Mouse (Mus musculus): ENCODE results near the gene Plekha5. TPM values are rescaled to one million over a fixed set of nuclear protein-coding genes. Genes with fewer than 3 reads are reported as not detected.
"Not testable (repeated sequence)": the region's sequence is repeated elsewhere in the genome, so short reads cannot be mapped to it uniquely, and the experiment has no call there.

Gene Plekha5
- polyA plus RNA-seq, 1 experiment from 2014 or later: 26.1 TPM

GRCm38 (mm10) chr6:140593420-140594170 lies 169.7 kb downstream of the Plekha5 start:
- ATAC-seq (ENCODE audit: insufficient number of reproducible peaks, insufficient read depth, low FRiP score, low read depth): no peak
- no peak overlapping the region for H3K4me3 ChIP-seq (ENCODE audit: control insufficient read depth in 1 of 2, insufficient read depth in 1 of 2, low read depth in 1 of 2, low read length in 2 of 2)
- no peaks in the 10 kb centered on the region for H3K27me3 ChIP-seq (ENCODE audit: control insufficient read depth, insufficient read depth, low read length)
- no peak overlapping the region for H3K9ac ChIP-seq (ENCODE audit: low read length)
- peaks cover 83% of the 10 kb centered on the region for H3K36me3 ChIP-seq (ENCODE audit: control insufficient read depth, insufficient read depth, low read length)
- WGBS: 82% methylated on average over 17 of the region's 17 CpGs
- no peaks in the 10 kb centered on the region for H3K9me3 ChIP-seq (ENCODE audit: control insufficient read depth, low read length)
- H3K4me1 ChIP-seq (ENCODE audit: control insufficient read depth in 2 of 2, insufficient read depth in 2 of 2, low read length in 2 of 2): no peaks in the 10 kb centered on the region
- no peak overlapping the region for H3K4me2 ChIP-seq (ENCODE audit: low read length)
- H3K27ac ChIP-seq (replicated peaks in 1 of 2; ENCODE audit: control insufficient read depth in 1 of 2, insufficient read depth in 1 of 2, low read depth in 2 of 2, low read length in 2 of 2): no peak overlapping the region

GRCm38 (mm10) chr6:140595551-140595950 lies 171.7 kb downstream of the Plekha5 start:
- not testable (repeated sequence) for H3K27me3 ChIP-seq (ENCODE audit: control insufficient read depth, insufficient read depth, low read length)

GRCm38 (mm10) chr6:140597381-140598329 lies 173.8 kb downstream of the Plekha5 start:
- no peaks in the 10 kb centered on the region for H3K9me3 ChIP-seq (ENCODE audit: control insufficient read depth, low read length)
- H3K27ac ChIP-seq (replicated peaks in 1 of 2; ENCODE audit: control insufficient read depth in 1 of 2, insufficient read depth in 1 of 2, low read depth in 2 of 2, low read length in 2 of 2): no peak overlapping the region
- no peak overlapping the region for H3K4me2 ChIP-seq (ENCODE audit: low read length)
- 91% methylated on average over 15 of the region's 15 CpGs for WGBS
- no peak overlapping the region for H3K9ac ChIP-seq (ENCODE audit: low read length)
- H3K4me3 ChIP-seq (ENCODE audit: control insufficient read depth in 1 of 2, insufficient read depth in 1 of 2, low read depth in 1 of 2, low read length in 2 of 2): no peak overlapping the region
- H3K27me3 ChIP-seq (ENCODE audit: control insufficient read depth, insufficient read depth, low read length): no peaks in the 10 kb centered on the region
- peaks cover 46% of the 10 kb centered on the region for H3K36me3 ChIP-seq (ENCODE audit: control insufficient read depth, insufficient read depth, low read length)
- no peak for ATAC-seq (ENCODE audit: insufficient number of reproducible peaks, insufficient read depth, low FRiP score, low read depth)
- H3K4me1 ChIP-seq (ENCODE audit: control insufficient read depth in 2 of 2, insufficient read depth in 2 of 2, low read length in 2 of 2): no peaks in the 10 kb centered on the region

More at GRCm38 (mm10) chr6:140595551-140595950, 171.7 kb downstream of the Plekha5 start:
- 91% methylated on average over 6 of the region's 6 CpGs for WGBS
- H3K9me3 ChIP-seq (ENCODE audit: control insufficient read depth, low read length); H3K4me2 ChIP-seq (ENCODE audit: low read length); H3K9ac ChIP-seq (ENCODE audit: low read length); H3K4me3 ChIP-seq (ENCODE audit: control insufficient read depth in 1 of 2, insufficient read depth in 1 of 2, low read depth in 1 of 2, low read length in 2 of 2); H3K27ac ChIP-seq (replicated peaks in 1 of 2; ENCODE audit: control insufficient read depth in 1 of 2, insufficient read depth in 1 of 2, low read depth in 2 of 2, low read length in 2 of 2); ATAC-seq (ENCODE audit: insufficient number of reproducible peaks, insufficient read depth, low FRiP score, low read depth); H3K4me1 ChIP-seq (ENCODE audit: control insufficient read depth in 2 of 2, insufficient read depth in 2 of 2, low read length in 2 of 2): not testable (repeated sequence)
- peaks cover 66% of the 10 kb centered on the region for H3K36me3 ChIP-seq (ENCODE audit: control insufficient read depth, insufficient read depth, low read length)

GRCm38 (mm10) chr6:140598516-140598915 lies 174.7 kb downstream of the Plekha5 start:
- H3K4me2 ChIP-seq (ENCODE audit: low read length): no peak overlapping the region
- no peak overlapping the region for H3K27ac ChIP-seq (replicated peaks in 1 of 2; ENCODE audit: control insufficient read depth in 1 of 2, insufficient read depth in 1 of 2, low read depth in 2 of 2, low read length in 2 of 2)
- peaks cover 39% of the 10 kb centered on the region for H3K36me3 ChIP-seq (ENCODE audit: control insufficient read depth, insufficient read depth, low read length)
- no peak overlapping the region for H3K9ac ChIP-seq (ENCODE audit: low read length)
- no peak for ATAC-seq (ENCODE audit: insufficient number of reproducible peaks, insufficient read depth, low FRiP score, low read depth)
- no peak overlapping the region for H3K4me3 ChIP-seq (ENCODE audit: control insufficient read depth in 1 of 2, insufficient read depth in 1 of 2, low read depth in 1 of 2, low read length in 2 of 2)
- WGBS: 90% methylated on average over 9 of the region's 9 CpGs
- no peaks in the 10 kb centered on the region for H3K27me3 ChIP-seq (ENCODE audit: control insufficient read depth, insufficient read depth, low read length)
- no peaks in the 10 kb centered on the region for H3K4me1 ChIP-seq (ENCODE audit: control insufficient read depth in 2 of 2, insufficient read depth in 2 of 2, low read length in 2 of 2)
- no peaks in the 10 kb centered on the region for H3K9me3 ChIP-seq (ENCODE audit: control insufficient read depth, low read length)

- H3K27me3 ChIP-seq (ENCODE audit: control insufficient read depth, insufficient read depth, low read length): no peaks in the 10 kb centered on the region
- peaks cover 30% of the 10 kb centered on the region for H3K36me3 ChIP-seq (ENCODE audit: control insufficient read depth, insufficient read depth, low read length)
- H3K27ac ChIP-seq (replicated peaks in 1 of 2; ENCODE audit: control insufficient read depth in 1 of 2, insufficient read depth in 1 of 2, low read depth in 2 of 2, low read length in 2 of 2): no peak overlapping the region
- no peak overlapping the region for H3K4me3 ChIP-seq (ENCODE audit: control insufficient read depth in 1 of 2, insufficient read depth in 1 of 2, low read depth in 1 of 2, low read length in 2 of 2)
- H3K4me1 ChIP-seq (ENCODE audit: control insufficient read depth in 2 of 2, insufficient read depth in 2 of 2, low read length in 2 of 2): no peaks in the 10 kb centered on the region
- no peaks in the 10 kb centered on the region for H3K9me3 ChIP-seq (ENCODE audit: control insufficient read depth, low read length)
- no peak overlapping the region for H3K9ac ChIP-seq (ENCODE audit: low read length)
- ATAC-seq (ENCODE audit: insufficient number of reproducible peaks, insufficient read depth, low FRiP score, low read depth): no peak
- no peak overlapping the region for H3K4me2 ChIP-seq (ENCODE audit: low read length)
- 88% methylated on average over 5 of the region's 5 CpGs for WGBS
Observed at GRCm38 (mm10) chr6:140599337-140599736, 175.5 kb downstream of the Plekha5 start.

DNA sequence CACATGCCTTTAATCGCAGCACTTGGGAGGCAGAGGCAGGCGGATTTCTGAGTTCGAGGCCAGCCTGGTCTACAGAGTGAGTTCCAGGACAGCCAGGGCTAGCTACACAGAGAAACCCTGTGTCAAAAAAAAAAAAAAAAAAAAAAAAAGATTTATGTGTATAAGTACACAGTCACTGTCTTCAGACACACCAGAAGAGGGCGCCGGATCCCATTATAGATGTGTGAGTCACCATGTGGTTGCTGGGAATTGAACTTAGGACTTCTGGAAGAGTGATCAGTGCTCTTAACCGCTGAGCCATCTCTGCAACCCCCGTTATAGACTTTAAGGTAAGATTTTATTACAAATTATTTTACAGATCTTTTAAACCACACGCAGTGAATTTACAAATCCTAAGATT lies 176.8 kb downstream of the Plekha5 start:
- not testable (repeated sequence) for H3K9ac ChIP-seq (ENCODE audit: low read length); H3K9me3 ChIP-seq (ENCODE audit: control insufficient read depth, low read length); H3K27me3 ChIP-seq (ENCODE audit: control insufficient read depth, insufficient read depth, low read length); H3K4me1 ChIP-seq (ENCODE audit: control insufficient read depth in 2 of 2, insufficient read depth in 2 of 2, low read length in 2 of 2); ATAC-seq (ENCODE audit: insufficient number of reproducible peaks, insufficient read depth, low FRiP score, low read depth); H3K27ac ChIP-seq (replicated peaks in 1 of 2; ENCODE audit: control insufficient read depth in 1 of 2, insufficient read depth in 1 of 2, low read depth in 2 of 2, low read length in 2 of 2); H3K4me3 ChIP-seq (ENCODE audit: control insufficient read depth in 1 of 2, insufficient read depth in 1 of 2, low read depth in 1 of 2, low read length in 2 of 2); H3K4me2 ChIP-seq (ENCODE audit: low read length)
- peaks cover 21% of the 10 kb centered on the region for H3K36me3 ChIP-seq (ENCODE audit: control insufficient read depth, insufficient read depth, low read length)
- 92% methylated on average over 8 of the region's 8 CpGs for WGBS

GRCm38 (mm10) chr6:140601175-140601574 lies 177.3 kb downstream of the Plekha5 start:
- Histone ChIP-seq H3K9ac (ENCODE audit: low read length) (no peak overlapping the region), H3K27me3 (ENCODE audit: control insufficient read depth, insufficient read depth, low read length) (no peaks in the 10 kb centered on the region), H3K36me3 (ENCODE audit: control insufficient read depth, insufficient read depth, low read length) (peaks cover 16% of the 10 kb centered on the region), H3K9me3 (ENCODE audit: control insufficient read depth, low read length) (no peaks in the 10 kb centered on the region), H3K4me2 (ENCODE audit: low read length) (no peak overlapping the region), H3K4me3 (ENCODE audit: control insufficient read depth in 1 of 2, insufficient read depth in 1 of 2, low read depth in 1 of 2, low read length in 2 of 2) (no peak overlapping the region), H3K4me1 (ENCODE audit: control insufficient read depth in 2 of 2, insufficient read depth in 2 of 2, low read length in 2 of 2) (no peaks in the 10 kb centered on the region), H3K27ac (replicated peaks in 1 of 2; ENCODE audit: control insufficient read depth in 1 of 2, insufficient read depth in 1 of 2, low read depth in 2 of 2, low read length in 2 of 2) (no peak overlapping the region)
- ATAC-seq (ENCODE audit: insufficient number of reproducible peaks, insufficient read depth, low FRiP score, low read depth): no peak
- WGBS: 95% methylated on average over 4 of the region's 4 CpGs
